Mouse (Mus musculus) ES-E14 (cell line): ENCODE measurements around the gene Mafk. TPM values are rescaled to one million over a fixed set of nuclear protein-coding genes. Genes with fewer than 3 reads are reported as not detected.

ENCODE experiments used
- DNase-seq: peaks from one replicate; pipeline ENCODE4 v3.0.0-alpha.2; 2013; ENCODE audit warnings: low read depth, low spot score
- H3K27ac ChIP-seq: 2 replicates; pipeline ENCODE4 v1.5.1; 2012; ENCODE audit warnings: low read depth, mild to moderate bottlenecking, low read length, moderate library complexity, mixed read lengths; ENCODE audit not compliant: poor library complexity, insufficient read depth, severe bottlenecking
- H3K36me3 ChIP-seq: 2 replicates; pipeline ENCODE4 v1.6.1; 2012; ENCODE audit warnings: mild to moderate bottlenecking, low read length, moderate library complexity, mixed read lengths; ENCODE audit not compliant: control insufficient read depth, poor library complexity, insufficient read depth, severe bottlenecking
- H3K4me1 ChIP-seq, 2 experiments: fragments of 150-350 bp in 1 of 2; sonication (generic) in 1 of 2; 2 replicates each; pipeline ENCODE4 v1.6.1; 2012; ENCODE audit warnings: low read length in 2 of 2, mild to moderate bottlenecking in 1 of 2, mixed read lengths in 1 of 2; ENCODE audit not compliant: control insufficient read depth in 2 of 2, insufficient read depth in 2 of 2, poor library complexity in 1 of 2
- H3K4me3 ChIP-seq, 2 experiments: fragments of 150-350 bp in 1 of 2; sonication (generic) in 1 of 2; 2 replicates each; pipeline ENCODE4 v1.5.1; 2012; ENCODE audit warnings: low read length in 2 of 2, low read depth in 1 of 2, mild to moderate bottlenecking in 1 of 2, mixed read lengths in 1 of 2; ENCODE audit not compliant: insufficient read depth in 1 of 2, poor library complexity in 1 of 2, severe bottlenecking in 1 of 2
- H3K9ac ChIP-seq: 2 replicates; pipeline ENCODE4 v1.6.1; 2012; ENCODE audit warnings: low read depth, mild to moderate bottlenecking, low read length, mixed read lengths; ENCODE audit not compliant: poor library complexity, insufficient read depth, severe bottlenecking
- H3K9me3 ChIP-seq: fragments of 150-350 bp; sonication (generic); 2 replicates; pipeline ENCODE4 v1.6.1; 2012; ENCODE audit warnings: low read depth, mild to moderate bottlenecking, low read length; ENCODE audit not compliant: control insufficient read depth, insufficient read depth
- CHD2 ChIP-seq: IDR thresholded peaks from 2 replicates; pipeline ENCODE4 v1.6.1; 2014; ENCODE audit warnings: mild to moderate bottlenecking, low read depth, low read length, inconsistent platforms
- HCFC1 ChIP-seq: IDR thresholded peaks from 2 replicates; pipeline ENCODE4 v1.6.1; 2012; ENCODE audit warnings: low read length, inconsistent platforms, borderline replicate concordance; ENCODE audit not compliant: insufficient read depth
- MAFK ChIP-seq: IDR thresholded peaks from 2 replicates; pipeline ENCODE4 v1.6.1; 2014; ENCODE audit warnings: mild to moderate bottlenecking, low read depth, low read length, inconsistent platforms; ENCODE audit not compliant: insufficient read depth
- ZC3H11A ChIP-seq: IDR thresholded peaks from 2 replicates; pipeline ENCODE4 v1.6.1; 2012; ENCODE audit warnings: low read depth, mild to moderate bottlenecking, inconsistent platforms, low read length, borderline replicate concordance
- ZNF384 ChIP-seq: IDR thresholded peaks from 2 replicates; pipeline ENCODE4 v1.6.1; 2012; ENCODE audit warnings: low read depth, low read length, inconsistent platforms
- in situ Hi-C, 2 experiments: fragments of 600-800 bp; cut with MboI; formaldehyde crosslinking; loops; one replicate each; pipeline ENCODE4 v1.15.1; 2025; ENCODE audit warnings: low sequenced_read_pairs in 2 of 2, inconsistent platforms in 1 of 2; ENCODE audit not compliant: unreplicated experiment in 2 of 2
- total RNA-seq: library from RNA; depleted of rRNA; stranded (reverse); fragments of 300-350 nt; gene quantifications from 2 replicates; pipeline ENCODE4 v1.2.3, GENCODE M21; 2012

Gene Mafk
- total RNA-seq, 1 experiment, result 19.9 TPM

DNA sequence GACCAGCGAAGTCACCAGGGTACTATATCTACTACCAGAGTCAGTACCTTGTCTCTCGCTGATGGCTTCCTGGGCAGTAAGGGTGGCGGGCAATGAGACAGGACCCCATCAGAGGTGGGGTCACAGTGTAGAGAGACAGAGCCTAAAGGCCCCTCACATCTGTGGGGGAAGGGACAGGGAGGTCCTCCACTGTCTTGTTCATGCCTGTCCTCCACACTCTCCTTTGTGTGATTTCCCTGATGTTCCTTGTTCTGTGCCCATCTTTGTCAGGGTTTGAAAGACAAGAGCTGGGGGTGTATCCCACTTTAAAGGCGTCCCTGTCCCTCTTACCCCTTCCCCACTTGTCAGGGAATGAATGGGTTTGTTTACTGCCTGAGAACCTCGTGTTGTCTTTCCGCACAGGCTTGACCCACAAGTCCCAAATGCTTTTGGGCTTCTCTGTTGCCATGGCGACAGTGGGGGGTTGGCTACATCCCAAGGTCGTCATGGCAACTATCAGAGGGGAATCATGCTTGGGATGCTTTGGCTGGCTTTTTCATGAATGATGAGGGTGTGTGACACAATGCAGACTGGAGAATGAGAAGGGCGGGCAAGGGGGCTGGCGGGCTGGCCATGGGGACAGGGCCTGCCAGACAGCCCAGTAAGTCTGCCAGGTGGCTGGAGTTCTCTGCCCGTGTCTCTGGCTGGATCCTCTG, 6.3 kb downstream of the Mafk start:
- no peak overlapping the region for H3K27ac ChIP-seq
- no peak overlapping the region for H3K4me3 ChIP-seq

DNA sequence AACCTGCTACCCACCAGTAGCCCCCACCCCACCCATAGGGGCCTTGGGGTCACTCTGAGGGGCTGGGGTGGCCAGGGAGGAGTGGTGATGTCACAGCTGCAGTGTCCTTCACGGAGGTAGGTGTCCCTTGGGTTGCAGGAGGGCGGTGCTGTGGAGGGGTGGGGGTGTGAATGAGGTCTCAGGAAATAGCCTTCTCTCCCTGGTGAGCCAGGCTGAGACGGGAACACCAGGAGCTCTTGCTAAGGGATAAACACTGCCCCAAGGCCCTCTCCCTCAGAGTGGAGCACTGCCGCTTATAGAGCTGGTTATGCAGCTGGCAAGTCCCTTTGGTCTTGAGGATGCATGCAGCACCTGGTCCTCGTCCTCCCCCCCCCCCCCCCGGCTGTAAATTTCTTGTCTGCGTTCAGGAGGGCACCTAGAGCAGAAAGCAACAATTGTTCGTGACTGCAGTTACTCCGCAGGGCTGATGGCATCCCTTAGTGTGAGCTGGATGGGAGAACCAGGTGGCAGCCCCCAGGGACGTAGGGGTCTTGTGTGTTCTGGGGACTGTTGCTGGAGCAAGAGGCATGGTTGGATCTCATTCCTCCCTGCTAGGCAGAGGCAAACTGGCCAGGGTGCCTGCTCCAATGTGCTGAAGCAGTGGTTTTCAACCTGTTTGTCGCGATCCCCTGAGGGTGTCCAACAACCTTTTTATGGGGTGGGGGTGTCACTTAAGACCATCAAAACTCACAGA, 7.0 kb downstream of the Mafk start:
- no peak for TF ChIP-seq ZNF384
- TF ChIP-seq ZC3H11A, result no peak
- TF ChIP-seq HCFC1, result no peak
- TF ChIP-seq MAFK, result no peak
- no peak for TF ChIP-seq CHD2
- H3K4me3 ChIP-seq, result no peak overlapping the region
- H3K36me3 ChIP-seq, result peaks cover 21% of the 10 kb centered on the region
- no peaks in the 10 kb centered on the region for H3K9me3 ChIP-seq
- DNase-seq, result no peak
- no peak overlapping the region for H3K27ac ChIP-seq
- in situ Hi-C loops, result no loop called here
- no peak overlapping the region for H3K9ac ChIP-seq
- peaks cover 0 to 19% of the 10 kb centered on the region in 2 experiments; a peak in 1 of 4 replicates for H3K4me1 ChIP-seq

More for the DNA sequence above, 6.3 kb downstream of the Mafk start:
- peaks cover 0 to 18% of the 10 kb centered on the region in 2 experiments; a peak in 1 of 4 replicates for H3K4me1 ChIP-seq
- no peak overlapping the region for H3K9ac ChIP-seq
- TF ChIP-seq ZNF384, result no peak
- TF ChIP-seq CHD2, result no peak
- TF ChIP-seq ZC3H11A, result no peak
- no peak for TF ChIP-seq HCFC1
- TF ChIP-seq MAFK, result no peak
- no peaks in the 10 kb centered on the region for H3K9me3 ChIP-seq
- in situ Hi-C loops, result no loop called here
- H3K36me3 ChIP-seq, result peaks cover 21% of the 10 kb centered on the region
- no peak for DNase-seq

DNA sequence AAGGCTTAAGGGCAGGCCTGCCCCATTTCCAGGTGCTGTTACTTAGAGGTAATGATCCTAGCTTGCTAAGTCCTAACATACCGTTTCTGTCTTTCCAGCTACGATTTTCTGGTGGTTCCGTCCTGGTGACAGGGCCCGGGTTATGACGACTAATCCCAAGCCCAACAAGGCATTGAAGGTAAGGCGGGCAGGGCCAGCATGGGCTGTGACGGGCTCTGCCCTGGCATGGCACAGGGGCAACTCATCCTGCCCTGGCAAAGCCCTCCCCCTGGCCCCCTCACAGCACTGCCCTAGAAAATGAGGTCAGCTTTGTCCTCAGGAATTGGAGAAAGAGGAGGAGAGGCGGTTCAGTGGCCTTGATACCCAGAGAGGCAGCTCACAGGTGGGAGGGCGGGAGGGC, 7.7 kb downstream of the Mafk start:
- in situ Hi-C loops, result no loop called here
- Histone ChIP-seq H3K27ac (no peak overlapping the region), H3K4me3 (no peak overlapping the region), H3K9ac (no peak overlapping the region), H3K9me3 (no peaks in the 10 kb centered on the region), H3K4me1 (peaks cover 0 to 16% of the 10 kb centered on the region in 2 experiments; a peak in 1 of 4 replicates), H3K36me3 (peaks cover 21% of the 10 kb centered on the region)
- TF ChIP-seq ZNF384 (no peak), MAFK (no peak), ZC3H11A (no peak), HCFC1 (no peak), CHD2 (no peak)
- DNase-seq, result no peak

DNA sequence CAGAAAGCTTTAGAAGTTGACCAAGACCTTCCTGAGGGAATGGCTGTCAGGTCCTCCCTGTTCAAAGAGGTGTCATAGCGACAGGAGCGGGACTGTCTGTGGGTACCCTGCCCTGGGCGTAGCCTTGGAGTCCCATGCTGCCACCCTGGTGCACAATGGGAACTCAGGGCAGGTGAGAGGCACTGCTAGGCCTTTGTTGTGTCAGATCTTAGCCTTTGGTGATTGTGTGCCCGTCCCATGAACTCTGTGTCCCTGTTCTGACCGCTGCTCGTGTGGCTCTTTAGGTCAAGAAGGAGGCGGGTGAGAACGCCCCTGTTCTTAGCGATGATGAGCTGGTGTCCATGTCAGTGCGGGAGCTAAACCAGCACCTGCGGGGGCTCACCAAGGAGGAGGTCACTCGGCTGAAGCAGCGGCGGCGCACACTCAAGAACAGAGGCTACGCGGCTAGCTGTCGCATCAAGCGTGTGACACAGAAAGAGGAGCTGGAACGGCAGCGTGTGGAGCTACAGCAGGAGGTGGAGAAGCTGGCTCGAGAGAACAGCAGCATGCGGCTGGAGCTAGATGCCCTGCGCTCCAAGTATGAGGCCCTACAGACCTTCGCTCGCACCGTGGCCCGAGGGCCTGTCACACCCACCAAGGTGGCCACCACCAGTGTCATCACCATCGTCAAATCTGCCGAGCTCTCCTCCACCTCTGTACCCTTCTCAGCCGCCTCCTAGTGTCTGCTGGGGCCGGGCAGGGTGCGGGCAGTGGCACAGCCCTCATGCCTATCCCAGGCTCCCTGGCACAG, 8.7 kb downstream of the Mafk start:
- Histone ChIP-seq H3K27ac (no peak overlapping the region), H3K4me1 (peaks cover 0 to 13% of the 10 kb centered on the region in 2 experiments; a peak in 1 of 4 replicates), H3K4me3 (no peak overlapping the region), H3K36me3 (peaks cover 21% of the 10 kb centered on the region), H3K9me3 (no peaks in the 10 kb centered on the region), H3K9ac (no peak overlapping the region)
- in situ Hi-C loops, result no loop called here
- DNase-seq, result no peak
- TF ChIP-seq MAFK (no peak), ZC3H11A (no peak), ZNF384 (no peak), HCFC1 (no peak), CHD2 (no peak)
